Mouse (Mus musculus): ENCODE measurements around the gene Hpcal1.

Gene Hpcal1

GRCm38 (mm10) chr12:17741637-17742364, 51.1 kb downstream of the Hpcal1 start:
- peak; percentile 97 for DNase-seq

GRCm38 (mm10) chr12:17742571-17743321, 52.1 kb downstream of the Hpcal1 start:
- DNase-seq: peak; percentile 93

GRCm38 (mm10) chr12:17745431-17745830, 54.8 kb downstream of the Hpcal1 start:
- DNase-seq: no peak

GRCm38 (mm10) chr12:17746725-17747124, 56.1 kb downstream of the Hpcal1 start:
- DNase-seq: peak; percentile 99

GRCm38 (mm10) chr12:17747191-17748154, 56.8 kb downstream of the Hpcal1 start:
- no peak for DNase-seq

GRCm38 (mm10) chr12:17748155-17748529, 57.5 kb downstream of the Hpcal1 start:
- no peak for DNase-seq

GRCm38 (mm10) chr12:17749784-17750183, 59.1 kb downstream of the Hpcal1 start:
- DNase-seq: no peak

- DNase-seq: peak; percentile 96
Measured at GRCm38 (mm10) chr12:17750500-17750899, 59.8 kb downstream of the Hpcal1 start.

- no peak for DNase-seq
Measured at GRCm38 (mm10) chr12:17752828-17753227, 62.2 kb downstream of the Hpcal1 start.

GRCm38 (mm10) chr12:17754771-17755170, 64.1 kb downstream of the Hpcal1 start:
- no peak for DNase-seq

- DNase-seq: no peak
Measured at GRCm38 (mm10) chr12:17756891-17757290, 66.2 kb downstream of the Hpcal1 start.

- no peak for DNase-seq
Measured at GRCm38 (mm10) chr12:17762286-17762933, 71.8 kb downstream of the Hpcal1 start.

GRCm38 (mm10) chr12:17763054-17763453, 72.4 kb downstream of the Hpcal1 start:
- no peak for DNase-seq

GRCm38 (mm10) chr12:17764005-17764404, 73.3 kb downstream of the Hpcal1 start:
- DNase-seq: no peak

GRCm38 (mm10) chr12:17767567-17767966, 76.9 kb downstream of the Hpcal1 start:
- DNase-seq: peak; percentile 96

GRCm38 (mm10) chr12:17769476-17770172, 79.0 kb downstream of the Hpcal1 start:
- peak; percentile 98 for DNase-seq

- DNase-seq: peak; percentile 96
Measured at GRCm38 (mm10) chr12:17770538-17770937, 79.9 kb downstream of the Hpcal1 start.

- DNase-seq: peak; percentile 98
Measured at GRCm38 (mm10) chr12:17773721-17774120, 83.1 kb downstream of the Hpcal1 start.

GRCm38 (mm10) chr12:17774842-17775241, 84.2 kb downstream of the Hpcal1 start:
- peak; percentile 94 for DNase-seq

- DNase-seq: no peak
Measured at GRCm38 (mm10) chr12:17778320-17778719, 87.7 kb downstream of the Hpcal1 start.

- DNase-seq: no peak
Measured at GRCm38 (mm10) chr12:17779093-17779492, 88.4 kb downstream of the Hpcal1 start.

- DNase-seq: peak; percentile 40
Measured at GRCm38 (mm10) chr12:17789486-17789885, 98.8 kb downstream of the Hpcal1 start.

All from heart, adult 11 months (tissue).